Mouse (Mus musculus) limb, embryonic 11.5 days (tissue): ENCODE measurements at regions not wholly inside any gene's neighbourhood (a gene's known extent, or its start where the extent isn't known, plus 50 kb on each side); places are given as distances from the start of the nearest gene placed in this dataset.
"Not testable (repeated sequence)": the region's sequence is repeated elsewhere in the genome, so short reads cannot be mapped to it uniquely, and the experiment has no call there.

Experiments
- ATAC-seq: fragments of 200-750 bp; cut with Nextera tagmentation; 2 replicates; pipeline ENCODE4 v1.8.0; 2017; ENCODE audit warnings: low read depth; ENCODE audit not compliant: insufficient number of reproducible peaks, low FRiP score, low TSS enrichment
- DNase-seq: peaks from one replicate; pipeline ENCODE4 v3.0.0-alpha.2; 2015; ENCODE audit warnings: low spot score
- H3K27ac ChIP-seq: fragments of 300-500 bp; sonication (generic); replicated peaks from 2 replicates; pipeline ENCODE4 v1.5.1; 2014; ENCODE audit warnings: low read depth, mild to moderate bottlenecking, low read length
- H3K27me3 ChIP-seq: fragments of 300-500 bp; sonication (generic); 2 replicates; pipeline ENCODE4 v1.6.1; 2014; ENCODE audit warnings: mild to moderate bottlenecking, low read length, mixed read lengths; ENCODE audit not compliant: control insufficient read depth, insufficient read depth
- H3K36me3 ChIP-seq: fragments of 300-500 bp; sonication (generic); 2 replicates; pipeline ENCODE4 v1.6.1; 2014; ENCODE audit warnings: mild to moderate bottlenecking, low read length, moderate library complexity, mixed read lengths; ENCODE audit not compliant: control insufficient read depth, insufficient read depth
- H3K4me1 ChIP-seq: fragments of 300-500 bp; sonication (generic); 2 replicates; pipeline ENCODE4 v1.6.1; 2014; ENCODE audit warnings: low read length, mixed read lengths; ENCODE audit not compliant: control insufficient read depth, insufficient read depth
- H3K4me2 ChIP-seq: fragments of 300-500 bp; sonication (generic); 2 replicates; pipeline ENCODE4 v1.6.1; 2014; ENCODE audit warnings: low read depth, mild to moderate bottlenecking, moderate library complexity; ENCODE audit not compliant: severe bottlenecking
- H3K4me3 ChIP-seq: fragments of 300-500 bp; sonication (generic); 2 replicates; pipeline ENCODE4 v1.5.1; 2014; ENCODE audit warnings: low read depth, low read length
- H3K9ac ChIP-seq: fragments of 300-500 bp; sonication (generic); 2 replicates; pipeline ENCODE4 v1.6.1; 2014; ENCODE audit warnings: mild to moderate bottlenecking, low read length
- H3K9me3 ChIP-seq: fragments of 300-500 bp; sonication (generic); 2 replicates; pipeline ENCODE4 v1.6.1; 2016; ENCODE audit warnings: low read length; ENCODE audit not compliant: control insufficient read depth
- WGBS: fragments of 180-500 bp; shearing (Covaris S2); extraction: QIAGEN DNeasy Blood & Tissue Kit; methylation state at CpG from one replicate; pipeline ENCODE4 v1.1.7; 2014; 5-methylcytosine and 5-hydroxymethylcytosine counted together

GRCm38 (mm10) chr12:109766602-109767001 is 166.5 kb upstream of the Rtl1 start:
- not testable (repeated sequence) for H3K9ac ChIP-seq, ATAC-seq, DNase-seq, H3K36me3 ChIP-seq, H3K4me2 ChIP-seq, H3K9me3 ChIP-seq, H3K4me1 ChIP-seq, H3K27me3 ChIP-seq, H3K27ac ChIP-seq, H3K4me3 ChIP-seq
- whole genome bisulfite sequencing: 90% methylated on average over 5 of the region's 5 CpGs

DNA sequence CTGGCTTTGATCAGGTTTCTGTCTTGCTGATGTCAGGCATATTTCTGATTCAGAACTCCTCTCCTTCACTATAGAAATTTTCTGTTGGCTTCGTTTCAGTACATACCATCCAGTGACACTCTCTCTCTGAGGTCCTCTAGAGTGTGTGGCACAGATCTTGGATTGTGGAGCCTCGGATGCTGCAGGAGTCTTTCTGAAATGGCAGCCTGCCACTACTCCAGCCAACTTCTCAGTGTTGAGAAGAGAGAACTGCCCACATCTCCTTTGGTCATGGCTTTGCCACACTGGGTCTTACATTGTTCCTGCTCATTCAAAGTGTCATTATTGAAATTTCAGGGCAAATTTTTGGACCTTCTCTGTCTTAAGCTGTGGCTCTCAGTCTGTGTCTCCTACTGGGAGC is 172.4 kb upstream of the Rtl1 start:
- DNase-seq (no peak), ATAC-seq (no peak)
- Histone ChIP-seq H3K4me2 (no peak overlapping the region), H3K9me3 (no peaks in the 10 kb centered on the region), H3K4me1 (no peaks in the 10 kb centered on the region), H3K27me3 (no peaks in the 10 kb centered on the region), H3K9ac (no peak overlapping the region), H3K36me3 (no peaks in the 10 kb centered on the region), H3K4me3 (no peak overlapping the region), H3K27ac (no peak overlapping the region)
- 77% methylated on average over 2 of the region's 2 CpGs for WGBS

DNA sequence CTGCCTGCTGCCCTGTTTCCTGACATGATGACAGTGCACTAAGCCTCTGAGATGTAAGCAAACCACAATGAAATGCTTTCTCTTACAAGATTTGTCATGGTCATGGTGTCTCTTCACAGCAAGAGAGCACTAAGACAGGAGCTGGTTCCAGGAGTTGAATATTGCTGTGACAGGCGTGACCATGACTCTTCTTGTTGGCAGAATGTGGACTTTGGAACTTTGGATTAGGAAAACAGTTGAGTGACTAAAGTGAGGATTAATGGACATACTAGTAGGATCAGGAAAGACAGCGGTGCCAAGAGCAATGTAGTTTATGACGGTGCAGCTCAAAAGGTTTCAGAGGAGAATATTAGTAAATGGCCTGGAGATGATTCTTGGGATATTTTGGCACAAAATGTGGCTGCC is 173.8 kb upstream of the Rtl1 start:
- H3K4me2 ChIP-seq: no peak overlapping the region
- H3K4me1 ChIP-seq: no peaks in the 10 kb centered on the region
- H3K27ac ChIP-seq: no peak overlapping the region
- H3K9me3 ChIP-seq: no peaks in the 10 kb centered on the region
- ATAC-seq: no peak
- no peaks in the 10 kb centered on the region for H3K36me3 ChIP-seq
- H3K27me3 ChIP-seq: no peaks in the 10 kb centered on the region
- H3K9ac ChIP-seq: no peak overlapping the region
- no peak for DNase-seq
- no peak overlapping the region for H3K4me3 ChIP-seq
- WGBS: 87% methylated on average over 3 of the region's 3 CpGs

- H3K27ac ChIP-seq: no peak overlapping the region
- no peaks in the 10 kb centered on the region for H3K4me1 ChIP-seq
- ATAC-seq (no peak), DNase-seq (no peak)
- no peaks in the 10 kb centered on the region for H3K9me3 ChIP-seq
- H3K36me3 ChIP-seq: no peaks in the 10 kb centered on the region
- no peak overlapping the region for H3K4me2 ChIP-seq
- H3K9ac ChIP-seq: no peak overlapping the region
- H3K27me3 ChIP-seq: no peaks in the 10 kb centered on the region
- WGBS: 93% methylated on average over 3 of the region's 3 CpGs
- no peak overlapping the region for H3K4me3 ChIP-seq
Observed at GRCm38 (mm10) chr12:109798846-109799245, 198.7 kb upstream of the Rtl1 start.

DNA sequence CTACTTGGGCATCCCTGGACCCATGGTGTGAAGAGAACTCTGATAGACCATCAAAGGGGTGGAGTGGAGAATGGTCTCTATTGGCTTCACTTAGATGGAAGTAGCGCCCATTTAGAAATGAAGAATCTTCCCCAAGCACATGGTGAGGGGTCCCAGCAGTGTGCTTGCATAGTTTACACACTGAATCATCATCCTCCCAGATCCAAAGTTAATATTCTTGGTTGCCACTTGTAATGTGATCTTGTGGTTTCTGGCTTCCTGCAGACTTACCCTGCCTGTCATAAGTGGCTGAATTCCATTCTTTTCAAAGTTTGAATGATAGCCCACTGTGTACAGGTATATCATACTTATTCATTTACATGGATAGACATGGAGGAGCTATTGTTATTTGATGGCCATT is 199.3 kb upstream of the Rtl1 start:
- Histone ChIP-seq H3K27me3 (no peaks in the 10 kb centered on the region), H3K4me1 (no peaks in the 10 kb centered on the region), H3K9ac (no peak overlapping the region), H3K36me3 (no peaks in the 10 kb centered on the region), H3K27ac (no peak overlapping the region), H3K4me3 (no peak overlapping the region), H3K4me2 (no peak overlapping the region), H3K9me3 (no peaks in the 10 kb centered on the region)
- DNase-seq: no peak
- ATAC-seq: no peak
- WGBS: 85% methylated on average over 1 of the region's 1 CpGs

GRCm38 (mm10) chr12:109827241-109827915 is 227.2 kb upstream of the Rtl1 start:
- peaks cover 7% of the 10 kb centered on the region; the same call in 1 of the 2 replicates for H3K4me1 ChIP-seq
- H3K9ac ChIP-seq: no peak overlapping the region
- 83% methylated on average over 10 of the region's 10 CpGs for WGBS
- no peak overlapping the region for H3K4me2 ChIP-seq
- H3K27me3 ChIP-seq: no peaks in the 10 kb centered on the region
- no peak overlapping the region for H3K4me3 ChIP-seq
- DNase-seq (no peak), ATAC-seq (no peak)
- H3K36me3 ChIP-seq: no peaks in the 10 kb centered on the region
- no peak overlapping the region for H3K27ac ChIP-seq
- no peaks in the 10 kb centered on the region for H3K9me3 ChIP-seq

- no peaks in the 10 kb centered on the region for H3K36me3 ChIP-seq
- no peak for ATAC-seq
- no peaks in the 10 kb centered on the region for H3K27me3 ChIP-seq
- H3K4me3 ChIP-seq: no peak overlapping the region
- peak; percentile 79 for DNase-seq
- H3K9ac ChIP-seq: no peak overlapping the region
- no peak overlapping the region for H3K27ac ChIP-seq
- H3K4me1 ChIP-seq: peaks cover 13% of the 10 kb centered on the region
- H3K9me3 ChIP-seq: no peaks in the 10 kb centered on the region
- WGBS: 22% methylated on average over 16 of the region's 16 CpGs
- H3K4me2 ChIP-seq: no peak overlapping the region
Observed at GRCm38 (mm10) chr12:109830303-109831020, 230.3 kb upstream of the Rtl1 start.

- H3K4me2 ChIP-seq: no peak overlapping the region
- no peak overlapping the region for H3K27ac ChIP-seq
- no peaks in the 10 kb centered on the region for H3K9me3 ChIP-seq
- H3K27me3 ChIP-seq: no peaks in the 10 kb centered on the region
- no peak overlapping the region for H3K4me3 ChIP-seq
- peaks cover 16% of the 10 kb centered on the region for H3K4me1 ChIP-seq
- DNase-seq (no peak), ATAC-seq (no peak)
- H3K9ac ChIP-seq: no peak overlapping the region
- WGBS: 38% methylated on average over 10 of the region's 10 CpGs
- no peaks in the 10 kb centered on the region for H3K36me3 ChIP-seq
Observed at GRCm38 (mm10) chr12:109832964-109833363, 232.8 kb upstream of the Rtl1 start.
